Mouse (Mus musculus): ENCODE data around the gene Zdhhc14. TPM values are rescaled to one million over a fixed set of nuclear protein-coding genes. Genes with fewer than 3 reads are reported as not detected.
A peak's percentile ranks its signal among the peaks of the same experiment; 100 is the strongest.

The Zdhhc14 gene
- polyA plus RNA-seq, 1 experiment from 2014 or later = 1.3 TPM

- no peak for ATAC-seq (ENCODE audit: extremely low read depth, insufficient number of reproducible peaks, low FRiP score, low TSS enrichment)
- WGBS = 81% methylated on average over 2 of the region's 2 CpGs
Observed at GRCm38 (mm10) chr17:5554573-5554972, 62.2 kb downstream of the Zdhhc14 start.

GRCm38 (mm10) chr17:5556568-5556967, 64.2 kb downstream of the Zdhhc14 start:
- no peak overlapping the region for H3K4me3 ChIP-seq
- no peak overlapping the region for H3K27ac ChIP-seq (replicated peaks)
- H3K4me2 ChIP-seq = no peak overlapping the region
- H3K27me3 ChIP-seq (replicated peaks) = no peaks in the 10 kb centered on the region
- 75% methylated on average over 8 of the region's 8 CpGs for WGBS
- 0 out of 2 replicates have a peak, but pooled peaks cover 3% of the 10 kb centered on the region for H3K9me3 ChIP-seq
- H3K9ac ChIP-seq = no peak overlapping the region
- no peaks in the 10 kb centered on the region for H3K4me1 ChIP-seq
- H3K36me3 ChIP-seq = no peaks in the 10 kb centered on the region
- ATAC-seq (ENCODE audit: extremely low read depth, insufficient number of reproducible peaks, low FRiP score, low TSS enrichment) = no peak

More at GRCm38 (mm10) chr17:5554573-5554972, 62.2 kb downstream of the Zdhhc14 start:
- Histone ChIP-seq H3K9me3 (no peaks in the 10 kb centered on the region), H3K9ac (no peak overlapping the region), H3K27me3 (replicated peaks) (no peaks in the 10 kb centered on the region), H3K4me3 (no peak overlapping the region), H3K27ac (replicated peaks) (no peak overlapping the region), H3K4me1 (no peaks in the 10 kb centered on the region), H3K4me2 (no peak overlapping the region), H3K36me3 (no peaks in the 10 kb centered on the region)

- H3K4me1 ChIP-seq = no peaks in the 10 kb centered on the region
- H3K36me3 ChIP-seq = no peaks in the 10 kb centered on the region
- H3K9me3 ChIP-seq = 0 out of 2 replicates have a peak, but pooled peaks cover 3% of the 10 kb centered on the region
- H3K27me3 ChIP-seq (replicated peaks) = no peaks in the 10 kb centered on the region
- ATAC-seq (ENCODE audit: extremely low read depth, insufficient number of reproducible peaks, low FRiP score, low TSS enrichment) = no peak
- H3K9ac ChIP-seq = no peak overlapping the region
- H3K4me3 ChIP-seq = no peak overlapping the region
- 89% methylated on average over 4 of the region's 4 CpGs for WGBS
- no peak overlapping the region for H3K27ac ChIP-seq (replicated peaks)
- H3K4me2 ChIP-seq = no peak overlapping the region
Observed at GRCm38 (mm10) chr17:5560212-5560611, 67.9 kb downstream of the Zdhhc14 start.

GRCm38 (mm10) chr17:5563108-5563507, 70.8 kb downstream of the Zdhhc14 start:
- WGBS = 90% methylated on average over 6 of the region's 6 CpGs

GRCm38 (mm10) chr17:5566006-5566405, 73.6 kb downstream of the Zdhhc14 start:
- WGBS = 73% methylated on average over 7 of the region's 7 CpGs
- Histone ChIP-seq H3K27ac (replicated peaks) (no peak overlapping the region), H3K36me3 (no peaks in the 10 kb centered on the region), H3K4me2 (no peak overlapping the region), H3K9ac (no peak overlapping the region), H3K4me3 (no peak overlapping the region), H3K4me1 (peaks cover 12% of the 10 kb centered on the region), H3K9me3 (no peaks in the 10 kb centered on the region), H3K27me3 (replicated peaks) (no peaks in the 10 kb centered on the region)
- ATAC-seq (ENCODE audit: extremely low read depth, insufficient number of reproducible peaks, low FRiP score, low TSS enrichment) = no peak

More at GRCm38 (mm10) chr17:5563108-5563507, 70.8 kb downstream of the Zdhhc14 start:
- Histone ChIP-seq H3K4me2 (no peak overlapping the region), H3K4me3 (no peak overlapping the region), H3K27ac (replicated peaks) (no peak overlapping the region), H3K9ac (no peak overlapping the region), H3K36me3 (no peaks in the 10 kb centered on the region), H3K27me3 (replicated peaks) (no peaks in the 10 kb centered on the region), H3K9me3 (0 out of 2 replicates have a peak, but pooled peaks cover 3% of the 10 kb centered on the region), H3K4me1 (peaks cover 11% of the 10 kb centered on the region)
- ATAC-seq (ENCODE audit: extremely low read depth, insufficient number of reproducible peaks, low FRiP score, low TSS enrichment) = no peak

GRCm38 (mm10) chr17:5567943-5568342, 75.6 kb downstream of the Zdhhc14 start:
- Histone ChIP-seq H3K9me3 (no peaks in the 10 kb centered on the region), H3K27me3 (replicated peaks) (no peaks in the 10 kb centered on the region), H3K4me2 (no peak overlapping the region), H3K4me1 (peaks cover 17% of the 10 kb centered on the region), H3K36me3 (no peaks in the 10 kb centered on the region), H3K4me3 (no peak overlapping the region), H3K9ac (no peak overlapping the region), H3K27ac (replicated peaks) (no peak overlapping the region)
- 33% methylated on average over 5 of the region's 5 CpGs for WGBS
- no peak for ATAC-seq (ENCODE audit: extremely low read depth, insufficient number of reproducible peaks, low FRiP score, low TSS enrichment)

- ATAC-seq (ENCODE audit: extremely low read depth, insufficient number of reproducible peaks, low FRiP score, low TSS enrichment) = no peak
- WGBS = 74% methylated on average over 17 of the region's 17 CpGs
- no peaks in the 10 kb centered on the region for H3K27me3 ChIP-seq (replicated peaks)
Observed at GRCm38 (mm10) chr17:5569131-5570030, 77.0 kb downstream of the Zdhhc14 start.

GRCm38 (mm10) chr17:5572096-5572730, 79.9 kb downstream of the Zdhhc14 start:
- no peak overlapping the region for H3K9ac ChIP-seq
- H3K4me2 ChIP-seq = no peak overlapping the region
- peaks cover 21% of the 10 kb centered on the region for H3K4me1 ChIP-seq
- no peak overlapping the region for H3K27ac ChIP-seq (replicated peaks)
- no peak for ATAC-seq (ENCODE audit: extremely low read depth, insufficient number of reproducible peaks, low FRiP score, low TSS enrichment)
- H3K27me3 ChIP-seq (replicated peaks) = no peaks in the 10 kb centered on the region
- H3K9me3 ChIP-seq = no peaks in the 10 kb centered on the region
- no peaks in the 10 kb centered on the region for H3K36me3 ChIP-seq
- WGBS = 93% methylated on average over 1 of the region's 1 CpGs
- H3K4me3 ChIP-seq = no peak overlapping the region

More at GRCm38 (mm10) chr17:5569131-5570030, 77.0 kb downstream of the Zdhhc14 start:
- H3K9me3 ChIP-seq = no peaks in the 10 kb centered on the region
- no peaks in the 10 kb centered on the region for H3K36me3 ChIP-seq
- H3K4me1 ChIP-seq = peaks cover 23% of the 10 kb centered on the region
- no peak overlapping the region for H3K4me2 ChIP-seq
- H3K4me3 ChIP-seq = no peak overlapping the region
- no peak overlapping the region for H3K27ac ChIP-seq (replicated peaks)
- H3K9ac ChIP-seq = no peak overlapping the region

GRCm38 (mm10) chr17:5572745-5573420, 80.5 kb downstream of the Zdhhc14 start:
- ATAC-seq (ENCODE audit: extremely low read depth, insufficient number of reproducible peaks, low FRiP score, low TSS enrichment) = no peak
- Histone ChIP-seq H3K27me3 (replicated peaks) (no peaks in the 10 kb centered on the region), H3K9me3 (no peaks in the 10 kb centered on the region), H3K4me3 (no peak overlapping the region), H3K27ac (replicated peaks) (no peak overlapping the region), H3K9ac (no peak overlapping the region), H3K4me1 (peaks cover 14% of the 10 kb centered on the region), H3K36me3 (no peaks in the 10 kb centered on the region), H3K4me2 (no peak overlapping the region)

GRCm38 (mm10) chr17:5574672-5575071, 82.3 kb downstream of the Zdhhc14 start:
- no peak overlapping the region for H3K9ac ChIP-seq
- H3K27me3 ChIP-seq (replicated peaks) = no peaks in the 10 kb centered on the region
- 71% methylated on average over 5 of the region's 5 CpGs for WGBS
- H3K4me1 ChIP-seq = peaks cover 11% of the 10 kb centered on the region
- H3K9me3 ChIP-seq = no peaks in the 10 kb centered on the region
- H3K36me3 ChIP-seq = no peaks in the 10 kb centered on the region
- H3K4me3 ChIP-seq = no peak overlapping the region
- no peak overlapping the region for H3K27ac ChIP-seq (replicated peaks)
- no peak for ATAC-seq (ENCODE audit: extremely low read depth, insufficient number of reproducible peaks, low FRiP score, low TSS enrichment)
- H3K4me2 ChIP-seq = no peak overlapping the region

- Histone ChIP-seq H3K27ac (replicated peaks) (0 out of 2 replicates have a peak overlapping the region, but pooled peaks have one; percentile 5), H3K9me3 (no peaks in the 10 kb centered on the region), H3K4me2 (no peak overlapping the region), H3K9ac (no peak overlapping the region), H3K27me3 (replicated peaks) (no peaks in the 10 kb centered on the region), H3K4me3 (no peak overlapping the region), H3K36me3 (no peaks in the 10 kb centered on the region), H3K4me1 (peaks cover 11% of the 10 kb centered on the region)
- 71% methylated on average over 4 of the region's 4 CpGs for WGBS
- ATAC-seq (ENCODE audit: extremely low read depth, insufficient number of reproducible peaks, low FRiP score, low TSS enrichment) = no peak
Observed at GRCm38 (mm10) chr17:5575518-5575917, 83.2 kb downstream of the Zdhhc14 start.
